Mouse (Mus musculus) liver, embryonic 16.5 days (tissue): ENCODE measurements around the gene Ctsa. TPM values are rescaled to one million over a fixed set of nuclear protein-coding genes. Genes with fewer than 3 reads are reported as not detected.

Source experiments
- ATAC-seq: fragments of 200-750 bp; cut with Nextera tagmentation; 2 replicates; pipeline ENCODE4 v1.8.0; 2017; ENCODE audit warnings: low read depth, mild to moderate bottlenecking, moderate number of reproducible peaks, moderate library complexity
- H3K27ac ChIP-seq: fragments of 300-500 bp; sonication (generic); 2 replicates; pipeline ENCODE4 v1.5.1; 2014; ENCODE audit warnings: mild to moderate bottlenecking, low read length
- H3K27me3 ChIP-seq: fragments of 300-500 bp; sonication (generic); 2 replicates; pipeline ENCODE4 v1.6.1; 2014; ENCODE audit warnings: low read depth, low read length, mixed read lengths; ENCODE audit not compliant: control insufficient read depth, insufficient read depth
- H3K36me3 ChIP-seq: fragments of 300-500 bp; sonication (generic); 2 replicates; pipeline ENCODE4 v1.6.1; 2014; ENCODE audit warnings: mild to moderate bottlenecking; ENCODE audit not compliant: control insufficient read depth, insufficient read depth
- H3K4me1 ChIP-seq: fragments of 300-500 bp; sonication (generic); 2 replicates; pipeline ENCODE4 v1.6.1; 2014; ENCODE audit warnings: low read depth, low read length, mixed read lengths; ENCODE audit not compliant: control insufficient read depth
- H3K4me2 ChIP-seq: fragments of 300-500 bp; sonication (generic); 2 replicates; pipeline ENCODE4 v1.6.1; 2014; ENCODE audit warnings: low read depth, low read length, mixed read lengths
- H3K4me3 ChIP-seq: fragments of 300-500 bp; sonication (generic); 2 replicates; pipeline ENCODE4 v1.5.1; 2014; ENCODE audit warnings: low read depth, mild to moderate bottlenecking, low read length
- H3K9ac ChIP-seq: fragments of 300-500 bp; sonication (generic); 2 replicates; pipeline ENCODE4 v1.6.1; 2014; ENCODE audit warnings: low read depth, low read length
- H3K9me3 ChIP-seq: fragments of 300-500 bp; sonication (generic); replicated peaks from 2 replicates; pipeline ENCODE4 v1.6.1; 2016; ENCODE audit warnings: low read length; ENCODE audit not compliant: control insufficient read depth
- WGBS: fragments of 180-500 bp; shearing (Covaris S2); extraction: QIAGEN DNeasy Blood & Tissue Kit; methylation state at CpG from one replicate; pipeline ENCODE4 v1.1.7; 2014; ENCODE audit not compliant: insufficient replicate concordance; 5-methylcytosine and 5-hydroxymethylcytosine counted together
- polyA plus RNA-seq: library from polyadenylated mRNA; unstranded; fragments of >200 nt; fragmentation: Nextera tagmentation; extraction: Ambion mirVana; gene quantifications from 2 replicates; pipeline ENCODE4 v1.2.1, GENCODE M21; 2015

Ctsa gene
- polyA plus RNA-seq, 1 experiment from 2014 or later: 92.5 TPM

GRCm38 (mm10) chr2:164889960-164890359 is 57.3 kb downstream of the Ctsa start:
- H3K36me3 ChIP-seq: peaks cover 96% of the 10 kb centered on the region
- no peaks in the 10 kb centered on the region for H3K4me1 ChIP-seq
- no peak overlapping the region for H3K9ac ChIP-seq
- no peaks in the 10 kb centered on the region for H3K27me3 ChIP-seq
- no peak overlapping the region for H3K4me3 ChIP-seq
- no peak for ATAC-seq
- no peak overlapping the region for H3K4me2 ChIP-seq
- WGBS: 68% methylated on average over 2 of the region's 2 CpGs
- H3K9me3 ChIP-seq: no peaks in the 10 kb centered on the region
- H3K27ac ChIP-seq: no peak overlapping the region

Other genes starting within 250 kb of the Ctsa start
- 0.21 TPM in 1 of 2 replicates, not detected in the other for gene Wfdc6a, start 247.4 kb upstream of the Ctsa start, polyA plus RNA-seq
- gene Eppin, start 239.3 kb upstream of the Ctsa start, polyA plus RNA-seq: not detected in 2 replicates
- gene Wfdc6b, start 219.4 kb upstream of the Ctsa start, polyA plus RNA-seq: not detected in 2 replicates
- gene Wfdc8, start 219.2 kb upstream of the Ctsa start, polyA plus RNA-seq: not detected in 2 replicates
- gene Wfdc16, start 194.1 kb upstream of the Ctsa start, polyA plus RNA-seq: not detected in 2 replicates
- gene Wfdc10, start 176.8 kb upstream of the Ctsa start, polyA plus RNA-seq: not detected in 2 replicates
- not detected in 2 replicates for gene Wfdc9, start 176.3 kb upstream of the Ctsa start, polyA plus RNA-seq
- not detected in 2 replicates for gene Wfdc11, start 158.8 kb upstream of the Ctsa start, polyA plus RNA-seq
- gene Wfdc13, start 147.8 kb upstream of the Ctsa start, polyA plus RNA-seq: not detected in 2 replicates
- gene Spint4, start 134.4 kb upstream of the Ctsa start, polyA plus RNA-seq: not detected in 2 replicates
- gene Spint5, start 117.6 kb upstream of the Ctsa start, polyA plus RNA-seq: not detected in 2 replicates
- gene Wfdc3, start 86.9 kb upstream of the Ctsa start, polyA plus RNA-seq: 1.5 and 1.7 TPM in 2 replicates
- gene Dnttip1, start 86.9 kb upstream of the Ctsa start, polyA plus RNA-seq: 40.1 and 43.1 TPM in 2 replicates
- 632 and 661 TPM in 2 replicates for gene Ube2c, start 63.0 kb upstream of the Ctsa start, polyA plus RNA-seq
- 29.4 and 67.5 TPM in 2 replicates for gene Tnnc2, start 52.9 kb upstream of the Ctsa start, polyA plus RNA-seq
- gene Snx21, start 47.0 kb upstream of the Ctsa start, polyA plus RNA-seq: 9.4 and 12.1 TPM in 2 replicates
- gene Acot8, start 28.0 kb upstream of the Ctsa start, polyA plus RNA-seq: 19.8 and 20.6 TPM in 2 replicates
- 4.3 TPM in 2 replicates for gene Zswim3, start 27.8 kb upstream of the Ctsa start, polyA plus RNA-seq
- gene Zswim1, start 10.2 kb upstream of the Ctsa start, polyA plus RNA-seq: 3.4 and 4.1 TPM in 2 replicates
- not detected in 2 replicates for gene Spata25, start 4.3 kb upstream of the Ctsa start, polyA plus RNA-seq
- 1.7 and 2.5 TPM in 2 replicates for gene Neurl2, start 583 bp downstream of the Ctsa start, polyA plus RNA-seq
- gene Pltp, start 24.8 kb downstream of the Ctsa start, polyA plus RNA-seq: 23.1 and 27.4 TPM in 2 replicates
- 36.8 and 38.2 TPM in 2 replicates for gene Pcif1, start 46.4 kb downstream of the Ctsa start, polyA plus RNA-seq
- 5.9 and 6.8 TPM in 2 replicates for gene Zfp335, start 78.9 kb downstream of the Ctsa start, polyA plus RNA-seq
- 8.9 and 13.0 TPM in 2 replicates for gene Mmp9, start 107.9 kb downstream of the Ctsa start, polyA plus RNA-seq
- 0.13 TPM in 2 replicates for gene Slc12a5, start 127.9 kb downstream of the Ctsa start, polyA plus RNA-seq
- gene Ncoa5, start 202.0 kb downstream of the Ctsa start, polyA plus RNA-seq: 14.2 and 15.3 TPM in 2 replicates
- gene Cd40, start 222.8 kb downstream of the Ctsa start, polyA plus RNA-seq: 2.6 and 3.0 TPM in 2 replicates